Mouse (Mus musculus) neural tube, embryonic 11.5 days (tissue): ENCODE measurements around the gene Pate3. TPM values are rescaled to one million over a fixed set of nuclear protein-coding genes. Genes with fewer than 3 reads are reported as not detected.
"Not testable (repeated sequence)": the region's sequence is repeated elsewhere in the genome, so short reads cannot be mapped to it uniquely, and the experiment has no call there.

ENCODE experiments used
- ATAC-seq: fragments of 200-750 bp; cut with Nextera tagmentation; 2 replicates; pipeline ENCODE4 v1.8.0; 2017; ENCODE audit warnings: moderate number of reproducible peaks, mild to moderate bottlenecking, moderate TSS enrichment, moderate library complexity; ENCODE audit not compliant: insufficient read depth, low FRiP score, low TSS enrichment
- DNase-seq: peaks from one replicate; pipeline ENCODE4 v3.0.0-alpha.2; 2015; ENCODE audit warnings: low spot score
- H3K27ac ChIP-seq: fragments of 300-500 bp; sonication (generic); 2 replicates; pipeline ENCODE4 v1.5.1; 2014; ENCODE audit warnings: low read depth, mild to moderate bottlenecking, low read length
- H3K27me3 ChIP-seq: fragments of 300-500 bp; sonication (generic); 2 replicates; pipeline ENCODE4 v1.6.1; 2014; ENCODE audit warnings: mild to moderate bottlenecking, low read length, mixed read lengths; ENCODE audit not compliant: control insufficient read depth, insufficient read depth
- H3K36me3 ChIP-seq: fragments of 300-500 bp; sonication (generic); 2 replicates; pipeline ENCODE4 v1.6.1; 2014; ENCODE audit warnings: mild to moderate bottlenecking, low read length, moderate library complexity, mixed read lengths; ENCODE audit not compliant: control insufficient read depth, insufficient read depth
- H3K4me1 ChIP-seq: fragments of 300-500 bp; sonication (generic); 2 replicates; pipeline ENCODE4 v1.6.1; 2014; ENCODE audit warnings: low read length, mixed read lengths; ENCODE audit not compliant: control insufficient read depth, insufficient read depth
- H3K4me2 ChIP-seq: fragments of 300-500 bp; sonication (generic); 2 replicates; pipeline ENCODE4 v1.6.1; 2014; ENCODE audit warnings: low read depth, mild to moderate bottlenecking, moderate library complexity
- H3K4me3 ChIP-seq: fragments of 300-500 bp; sonication (generic); 2 replicates; pipeline ENCODE4 v1.5.1; 2014; ENCODE audit warnings: low read depth, low read length
- H3K9ac ChIP-seq: fragments of 300-500 bp; sonication (generic); 2 replicates; pipeline ENCODE4 v1.6.1; 2014; ENCODE audit warnings: mild to moderate bottlenecking, low read length
- H3K9me3 ChIP-seq: fragments of 300-500 bp; sonication (generic); 2 replicates; pipeline ENCODE4 v1.6.1; 2016; ENCODE audit warnings: low read length; ENCODE audit not compliant: control insufficient read depth
- WGBS: fragments of 180-500 bp; shearing (Covaris S2); extraction: QIAGEN DNeasy Blood & Tissue Kit; methylation state at CpG from one replicate; pipeline ENCODE4 v1.1.7; 2014; 5-methylcytosine and 5-hydroxymethylcytosine counted together
- polyA plus RNA-seq: library from polyadenylated mRNA; unstranded; fragments of >200 nt; fragmentation: Nextera tagmentation; extraction: Ambion mirVana; gene quantifications from 2 replicates; pipeline ENCODE4 v1.2.1, GENCODE M21; 2014

Gene Pate3
- not detected in 2 replicates for polyA plus RNA-seq

DNA sequence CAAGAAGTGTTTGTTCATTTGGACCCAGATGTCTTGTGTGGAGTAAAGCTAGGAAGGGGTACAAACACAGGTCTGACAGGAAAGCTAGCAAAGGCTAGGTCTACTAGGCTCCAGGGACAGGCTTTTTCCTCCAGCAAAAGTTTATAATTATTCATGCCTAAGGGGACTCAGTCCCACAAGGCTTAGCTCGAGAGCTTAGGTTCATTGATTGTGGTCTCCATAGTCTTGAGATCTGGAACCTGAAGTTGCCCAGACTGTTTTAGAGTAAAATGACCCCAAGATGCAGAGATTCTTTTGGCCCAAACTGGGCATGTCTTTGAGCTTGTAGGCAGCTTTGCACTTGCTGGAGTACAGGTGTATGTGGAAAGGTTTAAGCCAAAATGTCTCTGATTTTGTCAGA, at the start of gene Pate3:
Pate3 (minus strand) TSS at position 101 of the 400 bp plus-strand sequence.
- DNase-seq (no peak), ATAC-seq (no peak)
- Histone ChIP-seq H3K9me3 (no peaks in the 10 kb centered on the region), H3K4me3 (no peak within 1 kb of the TSS), H3K4me1 (no peaks in the 10 kb centered on the region), H3K9ac (no peak within 1 kb of the TSS), H3K27ac (no peak within 1 kb of the TSS), H3K4me2 (no peak within 1 kb of the TSS), H3K36me3 (no peaks in the 10 kb centered on the region), H3K27me3 (no peaks in the 10 kb centered on the region)
- WGBS, result 73% methylated on average over 1 of the region's 1 CpGs

DNA sequence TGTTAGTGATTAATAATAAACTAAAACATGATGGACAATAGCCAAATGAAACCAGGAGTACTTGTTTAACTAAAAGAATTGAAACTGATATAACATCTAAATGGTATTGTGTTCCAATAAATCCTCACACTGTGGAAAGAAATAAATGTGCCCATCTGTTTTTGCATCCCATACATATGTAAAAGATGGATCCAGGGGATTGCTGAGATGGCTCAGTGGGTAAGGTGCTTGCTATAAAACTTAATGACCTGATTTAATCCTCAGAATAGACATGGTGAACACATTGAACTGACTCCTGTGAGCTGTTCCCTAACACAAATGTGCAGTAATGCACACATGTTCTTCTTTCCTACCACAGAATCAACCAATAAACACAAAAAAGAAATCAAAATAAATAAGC, 43.9 kb upstream of the Pate3 start:
- ATAC-seq (no peak), DNase-seq (no peak)
- no peaks in the 10 kb centered on the region for H3K36me3 ChIP-seq
- H3K4me1 ChIP-seq, result no peaks in the 10 kb centered on the region
- H3K9ac ChIP-seq, result no peak overlapping the region
- no peaks in the 10 kb centered on the region for H3K9me3 ChIP-seq
- no peak overlapping the region for H3K4me2 ChIP-seq
- H3K27ac ChIP-seq, result no peak overlapping the region
- H3K27me3 ChIP-seq, result no peaks in the 10 kb centered on the region
- H3K4me3 ChIP-seq, result no peak overlapping the region

DNA sequence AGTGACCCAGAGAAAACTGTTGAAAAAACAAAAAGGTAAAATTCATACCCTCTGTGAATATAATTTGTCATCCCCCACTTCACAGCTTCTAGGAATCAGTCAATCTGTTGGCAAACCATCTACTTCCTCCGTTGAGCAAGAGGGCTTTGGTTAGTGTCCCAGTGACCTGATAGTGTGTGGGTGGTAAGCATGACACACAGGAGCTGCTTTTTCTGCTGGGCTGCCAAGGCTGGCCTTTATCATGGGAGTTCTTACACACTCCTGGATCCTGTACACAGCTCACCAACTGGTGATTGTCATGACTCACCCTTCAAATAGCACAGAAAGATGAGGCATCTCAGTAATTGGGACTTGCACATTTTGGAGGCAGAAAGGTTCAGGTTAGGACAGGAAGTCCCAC, 39.0 kb upstream of the Pate3 start, which contains the start of gene Pate1:
Pate1 (minus strand) TSS at position 378 of the 400 bp plus-strand sequence.
- no peak within 1 kb of the TSS for H3K9ac ChIP-seq
- ATAC-seq, result no peak
- no peak within 1 kb of the TSS for H3K4me2 ChIP-seq
- H3K4me3 ChIP-seq, result no peak within 1 kb of the TSS
- H3K36me3 ChIP-seq, result no peaks in the 10 kb centered on the region
- DNase-seq, result no peak
- 52% methylated on average over 1 of the region's 1 CpGs for WGBS
- no peaks in the 10 kb centered on the region for H3K27me3 ChIP-seq
- H3K27ac ChIP-seq, result no peak within 1 kb of the TSS
- no peaks in the 10 kb centered on the region for H3K9me3 ChIP-seq
- no peaks in the 10 kb centered on the region for H3K4me1 ChIP-seq

DNA sequence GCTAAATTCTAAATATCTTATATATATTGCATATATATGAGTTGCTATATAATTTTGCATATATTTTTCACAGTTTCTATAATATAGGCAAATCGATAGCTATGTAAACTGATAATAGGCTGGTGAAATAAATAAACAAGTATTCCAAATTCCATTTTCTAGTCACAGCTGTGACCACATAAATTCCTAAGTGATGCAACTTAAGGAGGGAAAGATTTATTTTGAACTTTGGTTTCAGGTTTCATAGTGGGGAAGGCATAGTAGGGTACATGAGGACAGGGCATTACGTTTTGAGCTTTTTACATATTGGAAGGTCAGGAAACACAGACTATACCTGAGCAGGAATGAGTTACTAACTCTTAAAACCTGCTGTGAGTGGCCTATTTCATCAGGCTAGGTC, 25.6 kb upstream of the Pate3 start:
- Histone ChIP-seq H3K9me3 (no peaks in the 10 kb centered on the region), H3K9ac (no peak overlapping the region), H3K4me1 (no peaks in the 10 kb centered on the region), H3K4me2 (no peak overlapping the region), H3K27me3 (no peaks in the 10 kb centered on the region), H3K4me3 (no peak overlapping the region), H3K27ac (no peak overlapping the region), H3K36me3 (no peaks in the 10 kb centered on the region)
- DNase-seq (no peak), ATAC-seq (no peak)
- WGBS, result 88% methylated on average over 2 of the region's 2 CpGs

DNA sequence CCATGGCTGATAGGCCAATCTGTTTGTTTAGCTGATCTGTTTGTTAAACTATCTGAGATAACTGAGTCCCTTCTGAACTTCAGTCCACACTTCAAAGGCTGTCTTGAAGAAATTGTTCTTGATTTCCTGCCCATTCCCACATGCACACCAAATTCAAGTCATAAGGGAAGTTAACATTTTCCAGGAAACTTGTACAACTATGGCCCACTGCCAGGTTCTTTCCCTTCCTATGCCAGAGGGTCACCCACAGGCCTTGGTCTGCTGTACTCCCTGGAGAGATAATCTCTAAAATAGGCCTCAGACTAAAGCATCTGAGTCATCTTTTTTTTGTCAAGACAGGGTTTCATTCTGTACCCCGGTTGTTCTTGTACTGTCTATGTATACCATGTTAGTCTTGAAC, 15.0 kb downstream of the Pate3 start:
- DNase-seq (no peak), ATAC-seq (no peak)
- Histone ChIP-seq H3K9ac (no peak overlapping the region), H3K27me3 (no peaks in the 10 kb centered on the region), H3K9me3 (no peaks in the 10 kb centered on the region), H3K27ac (no peak overlapping the region), H3K36me3 (no peaks in the 10 kb centered on the region), H3K4me1 (no peaks in the 10 kb centered on the region), H3K4me2 (no peak overlapping the region), H3K4me3 (no peak overlapping the region)
- 73% methylated on average over 1 of the region's 1 CpGs for WGBS

DNA sequence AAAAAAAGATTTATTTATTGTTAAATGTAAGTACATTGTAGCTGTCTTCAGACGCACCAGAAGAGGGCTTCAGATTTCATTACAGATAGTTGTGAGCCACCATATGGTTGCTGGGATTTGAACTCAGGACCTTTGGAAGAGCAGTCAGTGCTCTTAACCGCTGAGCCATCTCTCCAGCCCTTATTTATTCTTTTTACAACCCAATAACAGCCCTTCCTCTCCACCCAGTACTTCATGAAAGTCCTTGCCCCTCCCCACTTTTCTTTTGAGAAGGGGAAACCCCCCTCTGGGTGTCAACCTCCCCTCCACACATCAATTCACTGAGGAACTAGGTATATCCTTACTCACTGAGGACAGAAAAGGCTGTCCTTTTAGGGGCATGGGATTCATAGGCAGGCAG, 31.2 kb downstream of the Pate3 start:
- H3K36me3 ChIP-seq, ATAC-seq, H3K27ac ChIP-seq, H3K4me2 ChIP-seq, H3K9ac ChIP-seq, H3K4me3 ChIP-seq, H3K4me1 ChIP-seq, H3K9me3 ChIP-seq, DNase-seq, H3K27me3 ChIP-seq: not testable (repeated sequence)
- WGBS, result 75% methylated on average over 2 of the region's 2 CpGs

DNA sequence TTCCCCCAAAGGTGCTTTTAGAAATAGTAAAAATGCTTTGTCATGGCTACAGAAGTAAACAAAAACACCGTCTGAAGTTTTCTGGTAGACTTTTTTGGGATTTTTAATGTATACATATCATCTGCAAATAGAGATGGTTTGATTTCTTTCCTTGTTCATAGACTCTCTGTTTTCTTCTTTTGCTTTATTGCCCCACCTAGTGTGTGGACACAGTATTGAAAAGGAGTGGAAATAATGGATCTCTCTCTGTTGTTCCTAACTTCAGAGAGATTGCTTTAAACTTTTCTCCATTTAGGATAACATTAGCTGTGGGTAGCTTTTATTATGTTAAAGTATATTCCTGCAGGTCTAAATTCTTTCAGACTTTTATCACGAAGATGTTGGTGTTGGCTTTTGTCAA, 34.0 kb downstream of the Pate3 start:
- ATAC-seq (no peak), DNase-seq (no peak)
- Histone ChIP-seq H3K27me3 (no peaks in the 10 kb centered on the region), H3K27ac (no peak overlapping the region), H3K36me3 (no peaks in the 10 kb centered on the region), H3K4me1 (no peaks in the 10 kb centered on the region), H3K4me3 (no peak overlapping the region), H3K9me3 (no peaks in the 10 kb centered on the region), H3K4me2 (no peak overlapping the region), H3K9ac (no peak overlapping the region)
- 30% methylated on average over 2 of the region's 2 CpGs for WGBS

DNA sequence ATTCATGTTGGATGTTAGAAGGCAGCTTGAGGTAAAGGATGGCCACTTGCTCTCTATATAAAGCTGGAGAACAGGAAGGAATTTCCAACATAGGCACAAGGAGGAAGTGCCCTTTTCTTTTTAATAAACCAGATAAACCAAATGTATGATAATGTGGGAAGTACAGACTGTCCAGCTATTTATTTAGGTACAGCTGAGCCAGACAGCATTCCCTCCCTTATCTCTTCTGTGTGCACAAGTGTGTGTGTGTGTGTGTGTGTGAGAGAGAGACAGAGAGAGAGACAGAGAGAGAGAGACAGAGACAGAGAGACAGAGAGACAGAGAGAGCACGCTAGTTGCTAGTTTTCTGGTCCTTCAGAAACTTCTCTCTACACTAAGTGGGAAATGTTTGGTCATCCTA, 36.2 kb downstream of the Pate3 start, which contains the start of gene Pate4:
Pate4 (minus strand) TSS at position 101 of the 400 bp plus-strand sequence.
- Histone ChIP-seq H3K9ac (no peak within 1 kb of the TSS), H3K27ac (no peak within 1 kb of the TSS), H3K27me3 (no peaks in the 10 kb centered on the region), H3K4me3 (no peak within 1 kb of the TSS), H3K36me3 (no peaks in the 10 kb centered on the region), H3K4me1 (no peaks in the 10 kb centered on the region), H3K9me3 (no peaks in the 10 kb centered on the region), H3K4me2 (no peak within 1 kb of the TSS)
- 82% methylated on average over 1 of the region's 1 CpGs for WGBS
- ATAC-seq (no peak), DNase-seq (no peak)

DNA sequence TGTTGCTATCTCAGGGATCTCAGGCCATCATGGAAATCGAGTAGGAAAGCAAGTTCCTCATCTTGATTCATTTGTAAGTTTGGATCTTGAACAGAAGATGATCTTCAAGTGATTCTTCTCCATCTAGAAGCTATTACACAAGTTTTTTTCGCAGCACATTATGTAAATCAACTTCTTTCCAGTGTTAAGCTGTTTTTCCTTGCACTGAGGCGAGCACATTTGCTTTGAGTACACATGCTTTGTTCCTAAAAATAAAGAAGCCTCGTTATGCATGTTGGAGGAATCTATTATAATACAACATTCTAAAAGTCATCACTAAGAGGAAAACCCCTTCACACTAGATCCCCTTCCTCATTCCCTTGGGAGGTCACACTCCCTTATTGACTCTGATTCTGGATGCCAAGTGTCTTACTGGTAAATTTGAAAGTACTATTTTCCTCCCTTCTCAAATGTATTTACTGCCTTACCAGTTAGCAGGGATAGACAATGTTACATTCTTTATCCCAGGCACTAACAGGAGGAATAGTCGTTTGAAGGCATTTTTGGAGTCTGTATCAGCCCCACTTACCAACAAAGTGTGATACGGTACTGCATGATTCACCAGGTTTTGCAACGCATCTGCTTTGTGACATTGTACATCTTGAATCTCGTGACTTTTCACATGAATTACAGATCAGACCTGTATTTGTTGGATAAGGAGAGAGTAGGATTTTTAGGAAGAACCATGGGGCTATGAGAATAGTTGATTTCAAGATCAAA, 40.2 kb downstream of the Pate3 start:
- Histone ChIP-seq H3K4me2 (no peak overlapping the region), H3K36me3 (no peaks in the 10 kb centered on the region), H3K27ac (no peak overlapping the region), H3K4me3 (no peak overlapping the region), H3K4me1 (no peaks in the 10 kb centered on the region), H3K27me3 (no peaks in the 10 kb centered on the region), H3K9me3 (no peaks in the 10 kb centered on the region), H3K9ac (no peak overlapping the region)
- ATAC-seq (no peak), DNase-seq (no peak)
- 74% methylated on average over 8 of the region's 8 CpGs for WGBS
